ENCODE assay signal across 27 mouse cellular contexts in the genomic region with DNA sequence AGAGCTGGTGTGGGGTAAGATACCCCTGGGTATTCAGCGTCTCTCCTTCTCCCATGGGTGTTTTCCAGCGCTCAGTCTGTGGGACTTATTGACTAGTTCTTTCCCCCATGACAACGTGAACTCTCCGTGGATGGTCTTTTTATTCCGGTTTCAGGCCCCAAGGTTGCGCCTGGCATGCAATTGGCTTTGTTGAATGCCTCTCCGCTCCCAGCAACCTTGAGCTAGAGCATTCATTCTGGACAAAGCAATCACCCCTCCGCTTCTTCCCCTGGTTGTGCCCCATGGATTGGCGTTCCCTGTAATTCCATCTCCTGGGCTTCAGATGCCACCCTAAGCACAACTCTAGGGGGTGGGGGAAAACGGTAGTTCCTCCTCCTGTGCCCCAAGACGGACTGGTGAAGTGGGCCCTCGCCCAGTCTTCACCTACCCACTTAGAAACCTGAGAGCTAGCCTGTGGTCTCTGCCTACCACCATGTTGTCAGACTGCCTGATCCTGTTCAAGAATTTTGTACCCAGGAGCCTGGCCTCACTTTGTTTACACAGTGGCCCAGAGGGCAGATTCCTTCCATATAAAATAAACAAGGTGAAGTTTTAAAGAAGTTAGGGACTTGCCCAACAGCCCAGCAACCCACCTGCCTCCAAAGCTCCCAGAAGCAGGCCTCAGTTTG. TPM values are rescaled to one million over a fixed set of nuclear protein-coding genes. Genes with fewer than 3 reads are reported as not detected.
DNase-seq lines count a peak whose midpoint lies in the region; ATAC-seq and TF ChIP-seq lines count a peak whose summit lies in the region.
"Had no signal": no experiment of that assay in that cellular context is flagged by ENCODE, and none has a peak within 500 bp of the region (broad histone marks: within the 10 kb centered on the region; RNA-seq: fewer than 3 reads in every experiment).

No protein-coding gene starts in this region.

- no peak for TF ChIP-seq CTCF in lung, postnatal 0 days (IDR thresholded peaks at IDR 0.05)

- H3K4me3 ChIP-seq in kidney, embryonic 16.5 days (ENCODE audit: low read length): no peak overlapping the region
- no peak overlapping the region for H3K4me3 ChIP-seq in lung, postnatal 0 days (ENCODE audit: low read depth, low read length)
- H3K4me3 ChIP-seq: forebrain, embryonic 13.5 days; heart, embryonic 10.5 days; heart, embryonic 15.5 days; hindbrain, embryonic 13.5 days; layer of hippocampus, adult 2 months; liver, embryonic 12.5 days; megakaryocyte, embryonic 14.5 days; midbrain, embryonic 12.5 days; myocyte; neural tube, embryonic 12.5 days had no signal

- no peak overlapping the region for H3K9ac ChIP-seq in kidney, embryonic 16.5 days (replicated peaks; ENCODE audit: low read length)
- no peak overlapping the region for H3K9ac ChIP-seq in lung, postnatal 0 days (replicated peaks; ENCODE audit: low read depth)
- H3K9ac ChIP-seq: forebrain, embryonic 13.5 days; heart, embryonic 15.5 days; hindbrain, embryonic 13.5 days; liver, embryonic 12.5 days; liver, postnatal 0 days; midbrain, embryonic 12.5 days; neural tube, embryonic 12.5 days had no signal

- 0 out of 2 replicates have a peak, but pooled peaks have one; percentile 37 for ATAC-seq in kidney, embryonic 16.5 days (ENCODE audit: low FRiP score, low TSS enrichment)
- no peak for ATAC-seq in lung, postnatal 0 days
- ATAC-seq: forebrain, embryonic 13.5 days; intestine, postnatal 0 days; liver, embryonic 12.5 days; liver, postnatal 0 days had no signal

- WGBS in kidney, embryonic 16.5 days: 86% methylated on average over 12 of the region's 12 CpGs
- WGBS in lung, postnatal 0 days: 84% methylated on average over 12 of the region's 12 CpGs

- no peak overlapping the region for H3K27ac ChIP-seq in kidney, embryonic 16.5 days (ENCODE audit: low read length)
- no peak overlapping the region for H3K27ac ChIP-seq in lung, postnatal 0 days (ENCODE audit: low read length)
- H3K27ac ChIP-seq: forebrain, embryonic 13.5 days; heart, embryonic 10.5 days; heart, embryonic 15.5 days; hindbrain, embryonic 13.5 days; liver, embryonic 12.5 days; midbrain, embryonic 12.5 days; neural tube, embryonic 12.5 days had no signal

- no peaks in the 10 kb centered on the region for H3K36me3 ChIP-seq in kidney, embryonic 16.5 days (ENCODE audit: insufficient read depth, low read length)
- no peaks in the 10 kb centered on the region for H3K36me3 ChIP-seq in lung, postnatal 0 days (ENCODE audit: insufficient read depth, low read length)
- H3K36me3 ChIP-seq: heart, embryonic 10.5 days; heart, embryonic 15.5 days; hindbrain, embryonic 13.5 days; liver, embryonic 12.5 days; midbrain, embryonic 12.5 days; neural tube, embryonic 12.5 days had no signal

- no peak overlapping the region for H3K4me2 ChIP-seq in kidney, embryonic 16.5 days (replicated peaks; ENCODE audit: low read depth, low read length)
- no peak overlapping the region for H3K4me2 ChIP-seq in lung, postnatal 0 days (replicated peaks; ENCODE audit: low read depth, low read length)
- H3K4me2 ChIP-seq: forebrain, embryonic 13.5 days; heart, embryonic 15.5 days; hindbrain, embryonic 13.5 days; liver, embryonic 12.5 days; midbrain, embryonic 12.5 days; neural tube, embryonic 12.5 days had no signal

- peak; percentile 57 to 81 for DNase-seq in adrenal gland, adult (ENCODE audit: inconsistent age in 2 of 2, low spot score in 1 of 2)
- DNase-seq in adrenal gland, postnatal 10 days: no peak
- DNase-seq in kidney, postnatal 4 days: no peak
- peak; percentile 31 for DNase-seq in lung, postnatal 36 days
- no peak for DNase-seq in lung, postnatal 0 days (ENCODE audit: low spot score)
- peak; percentile 12 for DNase-seq in induced T-regulatory cell, adult 2 months (ENCODE audit: low read depth)
- no peak for DNase-seq in cerebellum, postnatal 10 days
- DNase-seq: cerebellum, adult 8-10 months; cerebellum, postnatal 36 days; gastrocnemius, postnatal 25 days; kidney, postnatal 25 days; left cerebral cortex, postnatal 4 days; liver, postnatal 0 days; right cerebral cortex, adult 18-20 months had no signal

- H3K9me3 ChIP-seq in kidney, embryonic 16.5 days (ENCODE audit: low read length): no peaks in the 10 kb centered on the region
- no peaks in the 10 kb centered on the region for H3K9me3 ChIP-seq in lung, postnatal 0 days (ENCODE audit: low read length)
- H3K9me3 ChIP-seq: forebrain, embryonic 13.5 days; heart, embryonic 10.5 days; heart, embryonic 15.5 days; hindbrain, embryonic 13.5 days; liver, embryonic 12.5 days; megakaryocyte, embryonic 14.5 days; midbrain, embryonic 12.5 days; neural tube, embryonic 12.5 days had no signal

- no peak for TF ChIP-seq EP300 in lung, postnatal 0 days (IDR thresholded peaks at IDR 0.05)

- peaks cover 18% of the 10 kb centered on the region for H3K4me1 ChIP-seq in kidney, embryonic 16.5 days (ENCODE audit: insufficient read depth, low read length)
- no peaks in the 10 kb centered on the region; the same call in 1 of the 2 replicates for H3K4me1 ChIP-seq in lung, postnatal 0 days (ENCODE audit: insufficient read depth, low read depth, low read length)

- H3K27me3 ChIP-seq in kidney, embryonic 16.5 days (ENCODE audit: insufficient read depth, low read length): no peaks in the 10 kb centered on the region
- no peaks in the 10 kb centered on the region for H3K27me3 ChIP-seq in lung, postnatal 0 days (replicated peaks; ENCODE audit: insufficient read depth, low read length)
- H3K27me3 ChIP-seq: CH12.LX; forebrain, embryonic 13.5 days; heart, embryonic 15.5 days; liver, embryonic 12.5 days; midbrain, embryonic 12.5 days; neural tube, embryonic 12.5 days had no signal

RNA-seq across cellular contexts. Expression of a gene that starts 47.2 kb away (rescaled TPM):
- total RNA-seq in adrenal gland, postnatal 10 days (2021): 10 to 100 TPM; 14.8 to 17.1 TPM
- 19.5 and 20.8 TPM in 2 replicates for polyA plus RNA-seq in kidney, embryonic 16.5 days (2015; fragmentation: Nextera tagmentation; extraction: Ambion mirVana)
- 15.3 and 16.4 TPM in 2 replicates for polyA plus RNA-seq in lung, postnatal 0 days (2015; fragmentation: Nextera tagmentation; extraction: Ambion mirVana)

Comparison
In these comparisons a context has a peak if more than half of its experiments do, and no peak if none do; other contexts are left out.
1. DNase-seq: peak in adrenal gland, adult (2 of 2), lung, postnatal 36 days (single experiment) and induced T-regulatory cell, adult 2 months (single experiment); none in adrenal gland, postnatal 10 days (single experiment), kidney, postnatal 4 days (0 of 2), lung, postnatal 0 days (single experiment) and cerebellum, postnatal 10 days (0 of 2).